ENCODE assay signal across 8 mouse cellular contexts in genomic region chr11:115492387-115492786, GRCm38 (mm10). TPM values are rescaled to one million over a fixed set of nuclear protein-coding genes. Genes with fewer than 3 reads are reported as not detected.
DNase-seq lines count a peak whose midpoint lies in the region; ATAC-seq lines count a peak whose summit lies in the region.

No protein-coding gene starts in this region.

- H3K27me3 ChIP-seq in heart, embryonic 16.5 days (ENCODE audit: control insufficient read depth, insufficient read depth, low read length): no peaks in the 10 kb centered on the region
- peaks cover 7% of the 10 kb centered on the region for H3K27me3 ChIP-seq in hindbrain, embryonic 10.5 days (ENCODE audit: insufficient read depth, poor library complexity, severe bottlenecking)
- peaks cover 8% of the 10 kb centered on the region; the same call in 1 of the 2 replicates for H3K27me3 ChIP-seq in midbrain, embryonic 10.5 days (ENCODE audit: low read depth, poor library complexity, severe bottlenecking)

- peak overlapping the region; percentile 72 for H3K4me3 ChIP-seq in heart, embryonic 16.5 days (ENCODE audit: low read length)
- peak overlapping the region; percentile 80 for H3K4me3 ChIP-seq in hindbrain, embryonic 10.5 days
- peak overlapping the region; percentile 81 for H3K4me3 ChIP-seq in midbrain, embryonic 10.5 days

- H3K4me2 ChIP-seq in heart, embryonic 16.5 days (ENCODE audit: low read depth, low read length): peak overlapping the region; percentile 74

- intact Hi-C loops in heart, postnatal 36 days (cut with DNase I): loop anchor here (5.0 kb wide), 1 partner anchor 70 kb away; the partner anchor contains the start of gene Nup85

- H3K36me3 ChIP-seq in heart, embryonic 16.5 days (ENCODE audit: control insufficient read depth, insufficient read depth): peaks cover 14% of the 10 kb centered on the region; the same call in 1 of the 2 replicates
- peaks cover 34% of the 10 kb centered on the region for H3K36me3 ChIP-seq in hindbrain, embryonic 10.5 days
- peaks cover 27% of the 10 kb centered on the region for H3K36me3 ChIP-seq in midbrain, embryonic 10.5 days

- no peaks in the 10 kb centered on the region for H3K9me3 ChIP-seq in heart, embryonic 16.5 days (replicated peaks; ENCODE audit: control insufficient read depth, low read length)
- no peaks in the 10 kb centered on the region for H3K9me3 ChIP-seq in hindbrain, embryonic 10.5 days
- no peaks in the 10 kb centered on the region for H3K9me3 ChIP-seq in midbrain, embryonic 10.5 days (replicated peaks)

- H3K4me1 ChIP-seq in heart, embryonic 16.5 days (ENCODE audit: control insufficient read depth, insufficient read depth, low read length): peaks cover 11% of the 10 kb centered on the region
- peaks cover 30% of the 10 kb centered on the region for H3K4me1 ChIP-seq in hindbrain, embryonic 10.5 days (replicated peaks)
- H3K4me1 ChIP-seq in midbrain, embryonic 10.5 days: peaks cover 32% of the 10 kb centered on the region

- no peak for DNase-seq in heart, postnatal 36 days
- peak; percentile 35 for DNase-seq in MEL-GATA-1-ER (ENCODE audit: extremely low read depth, low read depth)
- DNase-seq in hindbrain, embryonic 10.5 days (ENCODE audit: low spot score): no peak
- DNase-seq in midbrain, embryonic 10.5 days (ENCODE audit: low spot score): no peak
- DNase-seq in ovary, adult 18-20 months (ENCODE audit: low spot score): no peak
- no peak for DNase-seq in right cerebral cortex, adult 18-20 months
- DNase-seq in frontal cortex, adult 2 months (ENCODE audit: extremely low spot score in 1 of 2, low spot score in 1 of 2): no peak

- ATAC-seq in heart, embryonic 16.5 days (replicated peaks; ENCODE audit: extremely low read depth, insufficient read depth, low FRiP score): no peak

- 33% methylated on average over 6 of the region's 6 CpGs for WGBS in heart, embryonic 16.5 days
- WGBS in hindbrain, embryonic 10.5 days: 43% methylated on average over 6 of the region's 6 CpGs
- WGBS in midbrain, embryonic 10.5 days: 40% methylated on average over 6 of the region's 6 CpGs

- peak overlapping the region; percentile 80 for H3K9ac ChIP-seq in heart, embryonic 16.5 days (ENCODE audit: low read length)

- no peak overlapping the region for H3K27ac ChIP-seq in heart, embryonic 16.5 days (ENCODE audit: low read length)
- H3K27ac ChIP-seq in hindbrain, embryonic 10.5 days: no peak overlapping the region
- H3K27ac ChIP-seq in midbrain, embryonic 10.5 days (replicated peaks): peak overlapping the region; percentile 90; the same call in 1 of the 2 replicates

RNA-seq across cellular contexts. Expression of gene Nt5c, which starts 0.7 kb away (rescaled TPM):
- polyA plus RNA-seq in heart, embryonic 16.5 days (2015; fragmentation: Nextera tagmentation; extraction: Ambion mirVana): 60.1 and 64.9 TPM in 2 replicates
- 10 to 100 TPM; 13.1 to 14.2 TPM for total RNA-seq in heart, postnatal 36 days (2021)
- 93.3 and 98.0 TPM in 2 replicates for polyA plus RNA-seq in hindbrain, embryonic 10.5 days (2016; fragmentation: Nextera tagmentation; extraction: Ambion mirVana)
- polyA plus RNA-seq in midbrain, embryonic 10.5 days (2016; fragmentation: Nextera tagmentation; extraction: Ambion mirVana): 87.7 and 89.7 TPM in 2 replicates
- polyA plus RNA-seq in frontal cortex, adult 2 months (2012; rRNA removed): 73.9 and 74.9 TPM in 2 replicates

RNA-seq across cellular contexts. Expression of gene Armc7, which starts 16.9 kb away (rescaled TPM):
- polyA plus RNA-seq in heart, embryonic 16.5 days (2015; fragmentation: Nextera tagmentation; extraction: Ambion mirVana): 5.4 and 6.2 TPM in 2 replicates
- 1 to 10 TPM; 1.5 to 2.4 TPM for total RNA-seq in heart, postnatal 36 days (2021)
- polyA plus RNA-seq in hindbrain, embryonic 10.5 days (2016; fragmentation: Nextera tagmentation; extraction: Ambion mirVana): 8.1 and 10.8 TPM in 2 replicates
- polyA plus RNA-seq in midbrain, embryonic 10.5 days (2016; fragmentation: Nextera tagmentation; extraction: Ambion mirVana): 6.6 and 9.4 TPM in 2 replicates
- 9.9 TPM in 2 replicates for polyA plus RNA-seq in frontal cortex, adult 2 months (2012; rRNA removed)

RNA-seq across cellular contexts. Expression of gene Jpt1, which starts 21.8 kb away (rescaled TPM):
- 523 and 525 TPM in 2 replicates for polyA plus RNA-seq in heart, embryonic 16.5 days (2015; fragmentation: Nextera tagmentation; extraction: Ambion mirVana)
- total RNA-seq in heart, postnatal 36 days (2021): 100 to 1,000 TPM; 124 to 143 TPM
- polyA plus RNA-seq in hindbrain, embryonic 10.5 days (2016; fragmentation: Nextera tagmentation; extraction: Ambion mirVana): 778 and 995 TPM in 2 replicates
- 780 and 877 TPM in 2 replicates for polyA plus RNA-seq in midbrain, embryonic 10.5 days (2016; fragmentation: Nextera tagmentation; extraction: Ambion mirVana)
- polyA plus RNA-seq in frontal cortex, adult 2 months (2012; rRNA removed): 209 and 216 TPM in 2 replicates

RNA-seq across cellular contexts. Expression of gene Slc16a5, which starts 30.1 kb away (rescaled TPM):
- polyA plus RNA-seq in heart, embryonic 16.5 days (2015; fragmentation: Nextera tagmentation; extraction: Ambion mirVana): 4.1 and 12.9 TPM in 2 replicates
- not detected for total RNA-seq in heart, postnatal 36 days (2021)
- polyA plus RNA-seq in hindbrain, embryonic 10.5 days (2016; fragmentation: Nextera tagmentation; extraction: Ambion mirVana): not detected in 2 replicates
- polyA plus RNA-seq in midbrain, embryonic 10.5 days (2016; fragmentation: Nextera tagmentation; extraction: Ambion mirVana): 0.11 and 0.17 TPM in 2 replicates
- polyA plus RNA-seq in frontal cortex, adult 2 months (2012; rRNA removed): 0.06 TPM in 1 of 2 replicates, not detected in the other

RNA-seq across cellular contexts. Expression of gene Sumo2, which starts 43.7 kb away (rescaled TPM):
- 556 and 599 TPM in 2 replicates for polyA plus RNA-seq in heart, embryonic 16.5 days (2015; fragmentation: Nextera tagmentation; extraction: Ambion mirVana)
- total RNA-seq in heart, postnatal 36 days (2021): 100 to 1,000 TPM; 165 to 185 TPM
- 1,372 and 1,467 TPM in 2 replicates for polyA plus RNA-seq in hindbrain, embryonic 10.5 days (2016; fragmentation: Nextera tagmentation; extraction: Ambion mirVana)
- polyA plus RNA-seq in midbrain, embryonic 10.5 days (2016; fragmentation: Nextera tagmentation; extraction: Ambion mirVana): 1,440 and 1,519 TPM in 2 replicates
- polyA plus RNA-seq in frontal cortex, adult 2 months (2012; rRNA removed): 365 and 405 TPM in 2 replicates
